Mouse (Mus musculus) heart, embryonic 13.5 days (tissue): ENCODE measurements around the gene Col23a1. TPM values are rescaled to one million over a fixed set of nuclear protein-coding genes. Genes with fewer than 3 reads are reported as not detected.

Experiments
- ATAC-seq: fragments of 200-750 bp; cut with Nextera tagmentation; 2 replicates; pipeline ENCODE4 v1.8.0; 2017; ENCODE audit warnings: moderate TSS enrichment; ENCODE audit not compliant: insufficient number of reproducible peaks, low FRiP score, low TSS enrichment; ENCODE audit errors: extremely low read depth
- H3K27ac ChIP-seq: fragments of 300-500 bp; sonication (generic); replicated peaks from 2 replicates; pipeline ENCODE4 v1.5.1; 2015; ENCODE audit warnings: moderate library complexity, mild to moderate bottlenecking, inconsistent platforms
- H3K27me3 ChIP-seq: fragments of 300-500 bp; sonication (generic); replicated peaks from 2 replicates; pipeline ENCODE4 v1.6.1; 2015; ENCODE audit warnings: mild to moderate bottlenecking, inconsistent platforms
- H3K36me3 ChIP-seq: fragments of 300-500 bp; sonication (generic); 2 replicates; pipeline ENCODE4 v1.6.1; 2015; ENCODE audit warnings: mild to moderate bottlenecking, inconsistent platforms
- H3K4me1 ChIP-seq: fragments of 300-500 bp; sonication (generic); 2 replicates; pipeline ENCODE4 v1.6.1; 2015; ENCODE audit warnings: inconsistent platforms
- H3K4me2 ChIP-seq: fragments of 300-500 bp; sonication (generic); 2 replicates; pipeline ENCODE4 v1.6.1; 2015; ENCODE audit warnings: inconsistent platforms, mild to moderate bottlenecking, moderate library complexity
- H3K4me3 ChIP-seq: fragments of 300-500 bp; sonication (generic); 2 replicates; pipeline ENCODE4 v1.5.1; 2015; ENCODE audit warnings: moderate library complexity, mild to moderate bottlenecking, inconsistent platforms
- H3K9ac ChIP-seq: fragments of 300-500 bp; sonication (generic); 2 replicates; pipeline ENCODE4 v1.6.1; 2015; ENCODE audit warnings: inconsistent platforms, mild to moderate bottlenecking, moderate library complexity
- H3K9me3 ChIP-seq: fragments of 300-500 bp; sonication (generic); 2 replicates; pipeline ENCODE4 v1.6.1; 2016; ENCODE audit warnings: inconsistent platforms
- WGBS: fragments of 180-500 bp; shearing (Covaris S2); methylation state at CpG from one replicate; pipeline ENCODE4 v1.1.7; 2015; ENCODE audit warnings: mixed read lengths; 5-methylcytosine and 5-hydroxymethylcytosine counted together
- polyA plus RNA-seq: library from polyadenylated mRNA; unstranded; fragments of >200 nt; fragmentation: Nextera tagmentation; extraction: Ambion mirVana; gene quantifications from 2 replicates; pipeline ENCODE4 v1.2.1, GENCODE M21; 2015

Col23a1 gene
- polyA plus RNA-seq, 1 experiment from 2014 or later = 9.9 TPM

DNA sequence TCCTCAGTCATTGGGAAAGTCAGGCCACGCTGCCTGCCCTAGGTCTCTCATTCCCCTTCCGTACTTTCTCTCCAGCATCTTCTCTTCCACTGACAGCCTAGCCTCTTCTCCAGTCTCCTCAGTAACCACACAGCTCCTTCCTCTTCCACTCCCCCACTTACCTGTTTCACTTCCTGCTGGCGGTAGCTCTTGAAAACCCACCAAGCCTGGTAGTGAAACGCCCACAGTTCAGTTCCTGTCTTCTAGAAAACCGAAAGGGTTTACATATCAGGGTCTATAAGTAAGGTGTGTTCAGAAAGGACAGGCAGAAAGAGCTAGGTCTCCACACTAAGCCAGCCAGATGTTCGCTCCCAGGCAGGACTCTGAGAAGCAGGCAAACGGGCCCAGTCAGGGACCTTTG, 287.9 kb downstream of the Col23a1 start:
- no peak overlapping the region for H3K4me3 ChIP-seq
- H3K27ac ChIP-seq = no peak overlapping the region
- 69% methylated on average over 7 of the region's 7 CpGs for WGBS
- H3K9ac ChIP-seq = no peak overlapping the region
- H3K4me1 ChIP-seq = peaks cover 6% of the 10 kb centered on the region; the same call in 1 of the 2 replicates
- no peak for ATAC-seq
- no peaks in the 10 kb centered on the region for H3K27me3 ChIP-seq
- no peak overlapping the region for H3K4me2 ChIP-seq
- no peaks in the 10 kb centered on the region for H3K36me3 ChIP-seq
- no peaks in the 10 kb centered on the region for H3K9me3 ChIP-seq

GRCm38 (mm10) chr11:51579024-51579423, 289.3 kb downstream of the Col23a1 start:
- 58% methylated on average over 4 of the region's 4 CpGs for WGBS
- no peak for ATAC-seq
- H3K36me3 ChIP-seq = no peaks in the 10 kb centered on the region
- H3K4me2 ChIP-seq = no peak overlapping the region
- no peaks in the 10 kb centered on the region for H3K9me3 ChIP-seq
- H3K27ac ChIP-seq = no peak overlapping the region
- H3K9ac ChIP-seq = no peak overlapping the region
- H3K4me3 ChIP-seq = no peak overlapping the region
- no peaks in the 10 kb centered on the region for H3K27me3 ChIP-seq
- H3K4me1 ChIP-seq = peaks cover 19% of the 10 kb centered on the region

DNA sequence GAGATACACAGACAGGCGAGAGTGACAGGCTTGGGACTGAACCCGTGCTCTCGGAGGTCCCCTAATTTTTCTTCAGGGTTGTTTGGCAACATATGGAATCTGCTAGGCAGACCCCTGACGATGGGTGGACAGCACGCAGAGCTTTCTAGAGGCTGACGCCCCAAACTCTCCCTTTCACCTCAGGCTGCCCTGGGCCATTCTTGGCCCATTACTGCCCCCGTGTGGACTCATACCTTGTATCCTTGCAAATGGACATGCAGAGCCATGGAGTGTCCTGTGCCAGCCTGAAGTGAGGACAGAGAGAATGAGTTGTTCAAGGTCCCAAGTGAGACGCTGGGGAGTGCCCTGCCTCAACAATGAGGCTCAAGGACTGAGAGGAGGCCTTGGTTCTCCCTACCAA, 293.0 kb downstream of the Col23a1 start:
- ATAC-seq = no peak
- H3K4me2 ChIP-seq = no peak overlapping the region

GRCm38 (mm10) chr11:51584057-51584430, 294.3 kb downstream of the Col23a1 start:
- Histone ChIP-seq H3K4me1 (peaks cover 34% of the 10 kb centered on the region), H3K4me2 (peak overlapping the region; percentile 91), H3K4me3 (peak overlapping the region; percentile 71), H3K36me3 (peaks cover 33% of the 10 kb centered on the region), H3K27ac (peak overlapping the region; percentile 98), H3K9ac (peak overlapping the region; percentile 93), H3K27me3 (no peaks in the 10 kb centered on the region), H3K9me3 (no peaks in the 10 kb centered on the region)
- 18% methylated on average over 9 of the region's 9 CpGs for WGBS
- ATAC-seq = no peak

More for the DNA sequence above, 293.0 kb downstream of the Col23a1 start:
- Histone ChIP-seq H3K36me3 (peaks cover 20% of the 10 kb centered on the region), H3K27ac (no peak overlapping the region), H3K27me3 (no peaks in the 10 kb centered on the region), H3K4me3 (no peak overlapping the region), H3K4me1 (peaks cover 31% of the 10 kb centered on the region), H3K9ac (no peak overlapping the region), H3K9me3 (no peaks in the 10 kb centered on the region)
- WGBS = 19% methylated on average over 8 of the region's 8 CpGs

DNA sequence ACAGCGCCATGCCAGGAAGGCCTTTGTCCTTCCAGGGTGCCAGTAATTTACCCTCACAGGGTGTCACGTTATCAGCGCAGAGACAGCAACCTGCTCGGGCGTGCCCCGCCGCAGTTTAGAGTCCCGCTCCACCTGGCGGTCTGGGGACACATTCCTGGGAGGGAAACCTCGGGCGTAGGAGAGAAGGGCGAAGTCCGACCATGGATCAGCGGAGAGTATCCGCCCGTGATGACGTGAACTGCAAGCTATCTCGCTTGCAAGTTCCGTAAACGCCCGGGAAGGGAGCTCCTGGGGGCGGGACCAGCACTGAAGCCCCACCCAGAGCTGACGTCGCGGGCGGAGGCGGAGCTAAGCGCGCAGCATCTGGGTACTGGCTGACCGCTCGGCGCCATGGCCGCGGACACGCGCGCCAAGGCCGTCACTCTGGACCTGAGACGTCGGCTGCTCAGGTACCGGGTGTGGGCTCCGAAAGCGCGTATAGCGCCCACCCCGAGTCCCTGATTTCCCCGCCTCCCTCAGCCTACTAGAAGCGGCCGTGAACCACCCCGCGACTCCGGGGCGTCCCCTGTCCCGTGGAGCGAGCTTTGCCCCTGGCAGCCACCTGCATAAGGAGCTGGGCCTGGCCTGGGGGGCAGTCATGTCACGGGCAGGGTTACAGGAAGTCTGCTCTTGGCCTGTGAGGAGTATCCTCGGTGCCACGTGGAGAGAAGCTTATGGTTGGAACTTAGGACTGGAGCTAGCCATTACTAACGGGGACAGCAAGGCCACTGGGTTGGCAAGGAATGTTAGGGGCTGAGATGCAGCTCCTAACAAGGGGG, 294.9 kb downstream of the Col23a1 start, which contains the start of gene Phykpl:
TSS of gene Phykpl (plus strand) at position 327 of the 818 bp plus-strand sequence.
- H3K9ac ChIP-seq = peak within 1 kb of the TSS; percentile 93
- no peaks in the 10 kb centered on the region for H3K9me3 ChIP-seq
- ATAC-seq = peak; percentile 94
- H3K4me2 ChIP-seq = peak within 1 kb of the TSS; percentile 91
- peaks cover 39% of the 10 kb centered on the region for H3K36me3 ChIP-seq
- no peaks in the 10 kb centered on the region for H3K27me3 ChIP-seq
- H3K4me1 ChIP-seq = peaks cover 34% of the 10 kb centered on the region
- H3K4me3 ChIP-seq = peak within 1 kb of the TSS; percentile 71
- peak within 1 kb of the TSS; percentile 98 for H3K27ac ChIP-seq
- WGBS = under 1% methylated on average over 59 of the region's 59 CpGs

GRCm38 (mm10) chr11:51585608-51586252, 296.0 kb downstream of the Col23a1 start:
- Histone ChIP-seq H3K27ac (peak overlapping the region; percentile 98), H3K9ac (peak overlapping the region; percentile 93), H3K27me3 (no peaks in the 10 kb centered on the region), H3K4me2 (peak overlapping the region; percentile 91), H3K4me3 (peak overlapping the region; percentile 71), H3K9me3 (no peaks in the 10 kb centered on the region), H3K36me3 (peaks cover 50% of the 10 kb centered on the region), H3K4me1 (peaks cover 34% of the 10 kb centered on the region)
- no peak for ATAC-seq
- 58% methylated on average over 8 of the region's 8 CpGs for WGBS

GRCm38 (mm10) chr11:51586411-51586810, 296.7 kb downstream of the Col23a1 start:
- peak overlapping the region; percentile 93 for H3K9ac ChIP-seq
- no peak overlapping the region for H3K4me3 ChIP-seq
- peaks cover 41% of the 10 kb centered on the region for H3K4me1 ChIP-seq
- peaks cover 57% of the 10 kb centered on the region for H3K36me3 ChIP-seq
- no peak for ATAC-seq
- H3K27ac ChIP-seq = no peak overlapping the region
- WGBS = 89% methylated on average over 13 of the region's 13 CpGs
- no peaks in the 10 kb centered on the region for H3K9me3 ChIP-seq
- H3K27me3 ChIP-seq = no peaks in the 10 kb centered on the region
- H3K4me2 ChIP-seq = no peak overlapping the region

- H3K9ac ChIP-seq = no peak overlapping the region; the same call in 1 of the 2 replicates
- H3K4me3 ChIP-seq = no peak overlapping the region
- peaks cover 63% of the 10 kb centered on the region for H3K36me3 ChIP-seq
- H3K4me2 ChIP-seq = no peak overlapping the region
- no peak overlapping the region for H3K27ac ChIP-seq
- no peaks in the 10 kb centered on the region for H3K27me3 ChIP-seq
- H3K9me3 ChIP-seq = no peaks in the 10 kb centered on the region
- 88% methylated on average over 1 of the region's 1 CpGs for WGBS
- H3K4me1 ChIP-seq = peaks cover 44% of the 10 kb centered on the region
- ATAC-seq = no peak
Observed at GRCm38 (mm10) chr11:51587059-51587458, 297.3 kb downstream of the Col23a1 start.

- Histone ChIP-seq H3K9ac (no peak overlapping the region), H3K36me3 (peaks cover 81% of the 10 kb centered on the region), H3K27ac (no peak overlapping the region), H3K4me3 (no peak overlapping the region), H3K4me2 (no peak overlapping the region), H3K27me3 (no peaks in the 10 kb centered on the region), H3K9me3 (no peaks in the 10 kb centered on the region), H3K4me1 (peaks cover 33% of the 10 kb centered on the region)
- no peak for ATAC-seq
- 95% methylated on average over 3 of the region's 3 CpGs for WGBS
Observed at GRCm38 (mm10) chr11:51588833-51589232, 299.1 kb downstream of the Col23a1 start.

GRCm38 (mm10) chr11:51590002-51590401, 300.3 kb downstream of the Col23a1 start:
- Histone ChIP-seq H3K27me3 (no peaks in the 10 kb centered on the region), H3K36me3 (peaks cover 92% of the 10 kb centered on the region), H3K4me1 (peaks cover 30% of the 10 kb centered on the region), H3K4me3 (no peak overlapping the region), H3K9me3 (no peaks in the 10 kb centered on the region), H3K27ac (no peak overlapping the region), H3K4me2 (no peak overlapping the region), H3K9ac (no peak overlapping the region)
- no peak for ATAC-seq

- no peak for ATAC-seq
Observed at GRCm38 (mm10) chr11:51591168-51591567, 301.4 kb downstream of the Col23a1 start.

More at GRCm38 (mm10) chr11:51591168-51591567, 301.4 kb downstream of the Col23a1 start:
- Histone ChIP-seq H3K4me2 (no peak overlapping the region), H3K9me3 (no peaks in the 10 kb centered on the region), H3K9ac (no peak overlapping the region), H3K27me3 (no peaks in the 10 kb centered on the region), H3K27ac (0 out of 2 replicates have a peak overlapping the region, but pooled peaks have one; percentile 17), H3K4me3 (no peak overlapping the region), H3K36me3 (peaks cover 99% of the 10 kb centered on the region), H3K4me1 (peaks cover 18% of the 10 kb centered on the region)
- 62% methylated on average over 7 of the region's 7 CpGs for WGBS
